Mouse (Mus musculus): ENCODE results near the gene Uvssa.

GRCm38 (mm10) chr5:33358467-33358866, 19.9 kb upstream of the Uvssa start:
- TF ChIP-seq CTCF (IDR thresholded peaks at IDR 0.05; ENCODE audit: low read depth, low read length) (no peak), GATA1 (IDR thresholded peaks at IDR 0.05; ENCODE audit: borderline replicate concordance, low read length) (no peak)
